17 mouse cellular contexts compared by ENCODE assay signal in the genomic region with DNA sequence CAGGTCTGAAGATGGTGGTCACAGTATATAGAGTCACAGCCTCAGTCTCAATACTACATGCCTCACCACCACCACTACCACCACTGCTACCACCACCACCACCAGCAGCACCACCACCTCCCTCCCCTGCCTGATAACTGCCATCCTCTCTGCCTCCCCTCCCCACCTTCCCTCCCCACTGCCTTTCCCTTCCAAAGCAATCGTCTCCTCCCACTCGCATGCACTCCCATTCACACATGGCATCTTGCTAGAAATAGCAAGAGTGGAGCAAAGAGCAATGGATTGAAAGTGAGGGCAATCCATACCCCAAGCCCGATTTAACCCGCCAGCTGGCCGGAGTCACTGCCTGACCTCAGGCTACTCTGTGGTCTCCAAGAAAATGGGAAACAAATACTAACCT. TPM values are rescaled to one million over a fixed set of nuclear protein-coding genes. Genes with fewer than 3 reads are reported as not detected.
DNase-seq lines count a peak whose midpoint lies in the region; ATAC-seq and TF ChIP-seq lines count a peak whose summit lies in the region.
"Had no signal": no experiment of that assay in that cellular context is flagged by ENCODE, and none has a peak within 500 bp of the region (broad histone marks: within the 10 kb centered on the region; RNA-seq: fewer than 3 reads in every experiment).

No protein-coding gene starts in this region.

- no peaks in the 10 kb centered on the region for H3K9me3 ChIP-seq in forebrain, embryonic 12.5 days
- no peaks in the 10 kb centered on the region for H3K9me3 ChIP-seq in hindbrain, embryonic 15.5 days
- no peaks in the 10 kb centered on the region for H3K9me3 ChIP-seq in neural tube, embryonic 12.5 days
- no peaks in the 10 kb centered on the region for H3K9me3 ChIP-seq in liver, postnatal 0 days (ENCODE audit: low read length)
- H3K9me3 ChIP-seq: liver, embryonic 13.5 days had no signal

- TF ChIP-seq CTCF in liver, postnatal 0 days (IDR thresholded peaks at IDR 0.05; ENCODE audit: low read depth), result no peak

- H3K27me3 ChIP-seq in forebrain, embryonic 12.5 days, result peaks cover 62% of the 10 kb centered on the region
- H3K27me3 ChIP-seq in hindbrain, embryonic 15.5 days, result 0 out of 2 replicates have a peak, but pooled peaks cover 2% of the 10 kb centered on the region
- H3K27me3 ChIP-seq in neural tube, embryonic 12.5 days (replicated peaks), result peaks cover 23% of the 10 kb centered on the region; the same call in 1 of the 2 replicates
- peaks cover 56% of the 10 kb centered on the region for H3K27me3 ChIP-seq in liver, postnatal 0 days (ENCODE audit: insufficient read depth, low read length)

- no peaks in the 10 kb centered on the region for H3K36me3 ChIP-seq in forebrain, embryonic 12.5 days (replicated peaks)
- no peaks in the 10 kb centered on the region for H3K36me3 ChIP-seq in hindbrain, embryonic 15.5 days
- no peaks in the 10 kb centered on the region for H3K36me3 ChIP-seq in neural tube, embryonic 12.5 days
- no peaks in the 10 kb centered on the region for H3K36me3 ChIP-seq in liver, postnatal 0 days (replicated peaks; ENCODE audit: insufficient read depth, low read length)
- H3K36me3 ChIP-seq: G1E; liver, embryonic 13.5 days had no signal

- WGBS in forebrain, embryonic 12.5 days, result 58% methylated on average over 5 of the region's 5 CpGs
- WGBS in hindbrain, embryonic 15.5 days, result 37% methylated on average over 5 of the region's 5 CpGs
- 41% methylated on average over 5 of the region's 5 CpGs for WGBS in neural tube, embryonic 12.5 days
- WGBS in liver, postnatal 0 days (ENCODE audit: insufficient replicate concordance), result 31% methylated on average over 5 of the region's 5 CpGs

- no peak overlapping the region; the same call in 1 of the 2 replicates for H3K4me3 ChIP-seq in forebrain, embryonic 12.5 days (replicated peaks)
- peak overlapping the region; percentile 58 for H3K4me3 ChIP-seq in hindbrain, embryonic 15.5 days
- peak overlapping the region; percentile 75 for H3K4me3 ChIP-seq in neural tube, embryonic 12.5 days
- H3K4me3 ChIP-seq in liver, postnatal 0 days (ENCODE audit: low read depth, low read length), result no peak overlapping the region
- H3K4me3 ChIP-seq: gastrocnemius, adult 2 months; liver, embryonic 13.5 days; myocyte had no signal

- H3K4me2 ChIP-seq in forebrain, embryonic 12.5 days, result peak overlapping the region; percentile 100
- H3K4me2 ChIP-seq in hindbrain, embryonic 15.5 days, result peak overlapping the region; percentile 86
- peak overlapping the region; percentile 92 for H3K4me2 ChIP-seq in neural tube, embryonic 12.5 days (replicated peaks)
- no peak overlapping the region for H3K4me2 ChIP-seq in liver, postnatal 0 days (ENCODE audit: low read depth, low read length)
- H3K4me2 ChIP-seq: liver, embryonic 13.5 days had no signal

- H3K27ac ChIP-seq in forebrain, embryonic 12.5 days, result no peak overlapping the region
- no peak overlapping the region; the same call in 1 of the 2 replicates for H3K27ac ChIP-seq in hindbrain, embryonic 15.5 days (replicated peaks)
- H3K27ac ChIP-seq in neural tube, embryonic 12.5 days, result no peak overlapping the region
- H3K27ac ChIP-seq in liver, postnatal 0 days (ENCODE audit: low read depth), result no peak overlapping the region
- H3K27ac ChIP-seq: gastrocnemius, adult 2 months; liver, embryonic 13.5 days had no signal

- peak; percentile 45 for DNase-seq in layer of hippocampus, adult 9-11 months
- no peak for DNase-seq in layer of hippocampus, postnatal 10 days (ENCODE audit: low spot score in 2 of 2)
- DNase-seq in cerebellum, postnatal 25 days, result no peak
- DNase-seq in liver, postnatal 0 days, result no peak
- DNase-seq: adrenal gland, postnatal 14 days; B cell, adult 2 months; gastrocnemius, adult 2 months; liver, embryonic 13.5 days; lung, postnatal 14 days; thymus, adult 2 months had no signal

- H3K4me1 ChIP-seq in forebrain, embryonic 12.5 days, result peaks cover 43% of the 10 kb centered on the region
- H3K4me1 ChIP-seq in hindbrain, embryonic 15.5 days (replicated peaks), result peaks cover 54% of the 10 kb centered on the region
- peaks cover 36% of the 10 kb centered on the region for H3K4me1 ChIP-seq in neural tube, embryonic 12.5 days
- H3K4me1 ChIP-seq in liver, postnatal 0 days (ENCODE audit: insufficient read depth), result peaks cover 2% of the 10 kb centered on the region; the same call in 1 of the 2 replicates
- H3K4me1 ChIP-seq: liver, embryonic 13.5 days had no signal

- no peak overlapping the region for H3K9ac ChIP-seq in forebrain, embryonic 12.5 days
- H3K9ac ChIP-seq in hindbrain, embryonic 15.5 days, result no peak overlapping the region
- H3K9ac ChIP-seq in neural tube, embryonic 12.5 days, result no peak overlapping the region
- H3K9ac ChIP-seq in liver, postnatal 0 days (replicated peaks), result no peak overlapping the region
- H3K9ac ChIP-seq: liver, embryonic 13.5 days had no signal

- ATAC-seq in forebrain, embryonic 12.5 days (ENCODE audit: low FRiP score), result no peak
- ATAC-seq in hindbrain, embryonic 15.5 days (ENCODE audit: low FRiP score, low read depth), result no peak
- ATAC-seq in neural tube, embryonic 12.5 days (ENCODE audit: low FRiP score, low read depth), result no peak
- ATAC-seq in liver, postnatal 0 days, result no peak
- ATAC-seq in erythroid progenitor cell, adult 5-6 weeks (replicated peaks; ENCODE audit: low FRiP score, poor library complexity, severe bottlenecking), result no peak

- TF ChIP-seq EP300 in liver, postnatal 0 days (IDR thresholded peaks at IDR 0.05; ENCODE audit: low read depth), result no peak

RNA-seq across cellular contexts. Expression of a gene that starts 3.7 kb away (rescaled TPM):
- 10 to 100 TPM; 81.0 to 84.0 TPM for total RNA-seq in layer of hippocampus, postnatal 10 days (2021)
- 16.6 and 18.4 TPM in 2 replicates for polyA plus RNA-seq in forebrain, embryonic 12.5 days (2016; fragmentation: Nextera tagmentation; extraction: Ambion mirVana)
- 33.8 and 34.4 TPM in 2 replicates for polyA plus RNA-seq in hindbrain, embryonic 15.5 days (2015; fragmentation: Nextera tagmentation; extraction: Ambion mirVana)
- 44.9 and 47.5 TPM in 2 replicates for polyA plus RNA-seq in neural tube, embryonic 12.5 days (2016; fragmentation: Nextera tagmentation; extraction: Ambion mirVana)
- not detected in 2 replicates for polyA plus RNA-seq in liver, postnatal 0 days (2015; fragmentation: Nextera tagmentation; extraction: Ambion mirVana)
- total RNA-seq in erythroid progenitor cell, adult 5-6 weeks (2015; ENCODE audit: low replicate concordance), result not detected in 2 replicates
- total RNA-seq in erythroid progenitor cell, adult 5-6 weeks (2017; ENCODE audit: low replicate concordance), result not detected in 2 replicates
- total RNA-seq: adrenal gland, postnatal 14 days; gastrocnemius, adult 2 months had no signal
- polyA plus RNA-seq: G1E; heart, embryonic 16.5 days; myocyte; thymus, adult 2 months had no signal

Comparison
In these comparisons a context has a peak if more than half of its experiments do, and no peak if none do; other contexts are left out.
1. H3K4me3 ChIP-seq: peak in hindbrain, embryonic 15.5 days (single experiment) and neural tube, embryonic 12.5 days (single experiment); none in forebrain, embryonic 12.5 days (single experiment) and liver, postnatal 0 days (single experiment).
2. RNA of a gene that starts 3.7 kb away (polyA plus RNA-seq): 44.9 to 47.5 TPM in neural tube, embryonic 12.5 days, 33.8 to 34.4 TPM in hindbrain, embryonic 15.5 days and 16.6 to 18.4 TPM in forebrain, embryonic 12.5 days; not detected in liver, postnatal 0 days; every median in the first group is over 10 times any median in the second.